Mouse (Mus musculus) liver, embryonic 14.5 days (tissue): ENCODE results near the gene Plcxd1.

Source experiments
- CTCF ChIP-seq: IDR thresholded peaks from 2 replicates; pipeline ENCODE4 v1.5.1; 2016; ENCODE audit warnings: antibody characterized with exemption, low read depth, control low read depth
- EP300 ChIP-seq: IDR thresholded peaks from 2 replicates; pipeline ENCODE4 v1.6.1; 2016; ENCODE audit warnings: antibody characterized with exemption, low read depth

DNA sequence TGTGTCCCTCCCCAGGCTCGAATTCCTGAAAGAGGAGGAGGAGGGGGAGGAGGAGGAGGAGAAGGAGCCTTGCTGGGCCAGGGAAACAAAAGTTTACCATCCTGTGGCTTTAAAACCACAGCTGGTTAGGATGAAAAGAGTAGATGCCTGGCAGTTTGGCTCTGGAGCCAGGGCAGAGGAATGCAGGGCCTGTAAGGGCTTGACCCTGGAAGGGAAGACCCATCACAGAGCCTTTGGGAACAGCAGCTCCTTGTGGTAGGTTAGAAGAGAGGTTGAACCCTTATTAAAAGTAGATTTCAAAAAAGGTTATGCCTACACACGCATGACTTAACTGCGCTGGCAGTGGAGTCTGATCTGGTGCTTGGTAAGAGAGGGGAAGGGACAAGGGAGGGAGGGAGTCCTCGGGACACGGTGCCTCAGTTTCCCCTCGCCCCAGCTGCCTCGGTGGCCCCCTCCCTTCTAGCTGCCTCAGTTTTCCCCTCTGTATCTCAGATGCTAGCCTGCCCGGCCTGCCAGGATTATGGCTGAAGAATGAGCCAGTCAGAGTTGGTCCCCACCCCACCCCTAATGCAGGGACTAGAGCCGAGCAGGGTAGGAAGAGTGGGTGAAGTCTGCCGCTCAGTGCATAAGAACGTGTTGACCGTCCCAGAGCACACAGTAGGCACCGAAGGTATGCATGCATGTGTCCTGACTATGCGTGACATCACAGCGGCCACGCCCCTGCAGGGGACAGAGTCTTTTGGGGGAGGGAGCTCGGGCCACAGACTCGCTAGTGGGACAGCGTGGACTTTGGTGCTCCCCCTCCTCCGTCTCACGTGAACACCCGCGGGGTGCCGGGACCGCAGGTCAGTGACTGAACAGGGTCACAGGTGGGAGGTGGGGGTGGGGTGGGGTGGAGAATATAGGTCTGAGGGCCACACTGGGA, at the start of gene Plcxd1:
- TF ChIP-seq CTCF (no peak), EP300 (no peak)
